1 mouse cellular context compared by ENCODE assay signal in genomic region chr8:116945169-116945910, GRCm38 (mm10).
TF ChIP-seq lines count a peak whose summit lies in the region.

No protein-coding gene starts in this region.

TF ChIP-seq in MEL, 35 proteins besides CTCF, POLR2A, EP300 and RAD21:
- TF ChIP-seq HCFC1 (IDR thresholded peaks at IDR 0.05; ENCODE audit: low read depth, low read length) (no peak), MEF2A (IDR thresholded peaks at IDR 0.05; ENCODE audit: extremely low read depth, insufficient replicate concordance, low read depth, low read length, poor library complexity, severe bottlenecking) (no peak), E2F4 (IDR thresholded peaks at IDR 0.05; ENCODE audit: borderline replicate concordance, low read depth, low read length) (no peak), ZMIZ1 (IDR thresholded peaks at IDR 0.05; ENCODE audit: low read depth, low read length) (no peak), USF1 (IDR thresholded peaks at IDR 0.05; ENCODE audit: low read depth, low read length) (peak; percentile 65), MAFK (IDR thresholded peaks at IDR 0.05; ENCODE audit: borderline replicate concordance, low read depth, low read length) (no peak), SIN3A (IDR thresholded peaks at IDR 0.05; ENCODE audit: low read length) (peak; percentile 48; the same call in 1 of the 2 replicates), GATA1 (IDR thresholded peaks at IDR 0.05; ENCODE audit: low read depth, low read length) (peak; percentile 78), MYB (IDR thresholded peaks at IDR 0.05; ENCODE audit: low read depth, low read length) (peak; percentile 48; the same call in 1 of the 2 replicates), BHLHE40 (IDR thresholded peaks at IDR 0.05; ENCODE audit: borderline replicate concordance, low read depth, low read length) (no peak), MAX (IDR thresholded peaks at IDR 0.05; ENCODE audit: low read length) (no peak), CHD2 (IDR thresholded peaks at IDR 0.05; ENCODE audit: low read length) (no peak), CHD1 (IDR thresholded peaks at IDR 0.05; ENCODE audit: low read depth, low read length) (no peak), KAT2A (conservative IDR thresholded peaks at IDR 0.05; ENCODE audit: low read depth, low read length) (no peak), TCF12 (IDR thresholded peaks at IDR 0.05; ENCODE audit: low read depth, low read length) (peak; percentile 77), UBTF (IDR thresholded peaks at IDR 0.05; ENCODE audit: borderline replicate concordance, insufficient read depth, low read depth, low read length) (no peak), MYC (IDR thresholded peaks at IDR 0.05; ENCODE audit: low read depth, low read length) (no peak), POLR2AphosphoS5 (IDR thresholded peaks at IDR 0.05; ENCODE audit: borderline replicate concordance, low read depth, low read length) (no peak), RCOR1 (IDR thresholded peaks at IDR 0.05; ENCODE audit: low read depth, low read length) (peak; percentile 43; the same call in 1 of the 2 replicates), ETS1 (IDR thresholded peaks at IDR 0.05; ENCODE audit: low read depth, low read length) (peak; percentile 54; the same call in 1 of the 2 replicates), TAL1 (IDR thresholded peaks at IDR 0.05; ENCODE audit: low read length) (peak; percentile 91), NELFE (IDR thresholded peaks at IDR 0.05; ENCODE audit: low read depth, low read length) (no peak), JUND (IDR thresholded peaks at IDR 0.05; ENCODE audit: low read depth, low read length) (no peak), ZKSCAN1 (IDR thresholded peaks at IDR 0.05; ENCODE audit: low read depth, low read length) (no peak), POLR2AphosphoS2 (IDR thresholded peaks at IDR 0.05; ENCODE audit: low read length) (no peak)
